Mouse (Mus musculus): ENCODE data around the gene Uox. TPM values are rescaled to one million over a fixed set of nuclear protein-coding genes. Genes with fewer than 3 reads are reported as not detected.

Gene Uox
- total RNA-seq, 2 experiments from 2014 or later, result 0.45 TPM; not detected in 1

DNA sequence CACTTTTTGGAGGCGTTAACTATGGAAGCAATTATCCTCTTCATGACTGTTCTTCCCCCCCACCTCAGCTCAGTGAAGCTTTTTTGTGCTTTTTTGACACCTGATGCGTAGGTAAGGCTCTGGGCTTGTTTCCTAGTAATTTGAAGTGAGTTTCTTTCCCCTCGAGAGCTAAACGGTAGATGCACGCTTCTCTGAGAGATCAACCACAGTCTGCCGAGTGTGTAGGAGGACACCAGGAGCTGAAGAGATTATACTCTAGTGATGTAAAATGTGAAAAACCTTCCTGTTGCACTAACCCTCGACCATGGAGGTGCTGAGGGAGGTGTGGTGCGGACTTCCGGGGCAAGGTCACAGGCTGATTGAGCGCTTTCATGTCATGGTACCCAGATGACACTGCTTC, 49.9 kb downstream of the Uox start:
- peak in 1 of 2 experiments; percentile 49 for DNase-seq (ENCODE audit: low spot score in 2 of 2)

DNA sequence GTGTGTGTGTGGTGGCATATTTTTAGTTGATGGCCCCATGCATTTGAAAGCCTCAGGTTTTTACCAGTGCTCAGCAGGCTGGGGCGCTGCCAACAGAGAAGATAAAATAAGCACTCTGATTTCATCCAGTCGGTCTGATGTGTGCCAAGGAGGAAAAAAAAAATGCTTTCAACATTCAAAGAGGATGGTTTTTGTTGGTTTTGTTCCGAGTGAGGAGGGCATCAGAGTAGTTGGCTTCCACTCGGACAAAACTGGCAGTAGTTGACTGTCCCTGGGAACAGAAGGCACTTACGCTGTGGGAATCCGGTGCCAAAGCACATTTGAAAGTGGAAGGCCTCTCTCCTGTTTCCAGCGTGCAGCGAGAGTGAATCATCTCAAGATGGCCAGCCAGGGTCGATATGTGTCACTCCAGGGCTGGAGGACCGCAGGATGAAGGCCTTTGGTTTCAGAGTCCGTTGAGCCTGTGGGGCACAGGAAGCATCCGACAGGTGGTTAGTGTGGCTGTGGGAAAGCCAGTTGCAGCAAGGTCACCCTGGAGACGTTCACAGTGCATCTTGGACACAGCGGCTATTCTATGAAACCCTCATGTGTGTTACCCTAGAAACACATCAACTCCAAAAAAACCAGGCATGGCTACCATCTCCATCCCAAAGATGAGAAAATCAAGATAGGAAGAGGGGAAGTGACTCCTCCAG, 50.5 kb downstream of the Uox start:
- DNase-seq (ENCODE audit: low spot score in 2 of 2), result peak; percentile 62 to 85

DNA sequence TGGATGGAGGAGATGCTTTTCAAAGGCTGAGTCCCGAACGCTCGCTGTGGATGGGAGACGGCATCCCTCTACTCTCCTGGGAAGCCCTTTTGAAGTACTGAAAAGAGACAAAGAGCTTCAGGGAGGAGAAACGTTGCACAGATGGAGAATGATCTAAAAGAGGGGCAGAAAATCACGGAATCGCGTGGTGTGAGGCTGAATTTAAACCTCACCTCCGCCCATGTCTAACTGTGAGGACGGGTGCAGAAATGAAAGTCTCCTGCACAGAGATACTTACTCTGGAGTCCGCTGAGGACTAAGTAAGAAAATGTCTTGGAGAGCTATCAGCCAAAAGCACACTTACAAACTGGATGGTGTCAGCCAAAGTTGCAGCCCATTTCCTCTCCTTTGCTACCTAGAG, 51.7 kb downstream of the Uox start:
- no peak for DNase-seq (ENCODE audit: low spot score in 2 of 2)

GRCm38 (mm10) chr3:146625766-146626165, 55.5 kb downstream of the Uox start:
- peak in 1 of 2 experiments; percentile 26 for DNase-seq (ENCODE audit: low spot score in 2 of 2)

DNA sequence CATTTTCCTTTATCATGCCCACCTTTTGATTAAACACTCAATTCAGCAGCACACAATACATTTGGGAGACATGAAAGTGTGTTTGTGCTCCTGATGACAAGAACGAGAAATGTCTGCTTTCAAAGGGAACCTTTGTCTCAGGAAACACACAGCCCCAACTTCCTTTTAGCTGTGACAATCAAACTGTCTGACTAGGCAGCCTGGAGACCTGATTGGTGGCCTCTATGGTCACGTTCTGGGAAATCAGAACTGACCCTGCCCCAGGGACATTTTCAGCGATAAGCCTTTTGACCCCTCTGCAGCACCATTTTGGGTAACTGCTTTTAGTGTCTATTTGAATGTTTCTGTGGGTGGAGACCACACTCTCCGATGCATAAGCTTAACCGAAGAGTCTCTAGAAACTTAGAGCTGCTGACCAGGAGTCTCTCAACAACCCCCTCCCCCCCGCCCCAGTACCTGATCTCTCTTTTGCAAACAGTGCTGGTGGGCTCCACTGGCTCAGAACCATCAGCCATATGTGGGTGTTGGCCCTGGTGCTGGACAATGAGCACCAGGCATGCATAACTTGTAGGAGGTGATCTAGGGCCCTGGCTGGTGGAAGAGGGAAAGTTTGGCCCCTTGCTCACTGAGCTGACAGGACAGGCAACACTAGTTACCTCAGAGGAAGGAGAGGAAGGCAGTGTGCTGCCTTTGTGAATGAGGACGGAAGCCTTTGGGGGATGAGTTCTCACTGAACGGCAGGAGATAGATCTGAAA, 58.2 kb downstream of the Uox start:
- no peak for DNase-seq (ENCODE audit: low spot score in 2 of 2)

DNA sequence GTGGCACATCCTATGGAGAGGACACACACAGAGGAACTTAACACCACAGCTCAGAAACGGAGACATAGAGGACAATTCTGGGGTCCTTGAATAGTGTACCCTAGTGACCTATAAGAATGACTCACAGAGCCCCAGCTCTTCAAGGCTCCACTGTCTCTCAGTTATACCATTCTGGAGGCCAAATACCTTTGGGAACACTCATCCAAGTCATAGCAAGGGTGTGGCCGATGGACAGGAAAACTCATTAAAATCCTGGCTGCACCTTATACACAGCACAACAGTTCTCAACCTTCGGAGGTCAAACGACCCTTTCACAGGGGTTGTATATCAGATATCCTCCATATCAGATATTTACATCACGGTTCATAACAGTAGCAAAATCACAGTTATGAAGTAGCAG, 62.3 kb downstream of the Uox start:
- no peak for DNase-seq (ENCODE audit: low spot score in 2 of 2)

DNA sequence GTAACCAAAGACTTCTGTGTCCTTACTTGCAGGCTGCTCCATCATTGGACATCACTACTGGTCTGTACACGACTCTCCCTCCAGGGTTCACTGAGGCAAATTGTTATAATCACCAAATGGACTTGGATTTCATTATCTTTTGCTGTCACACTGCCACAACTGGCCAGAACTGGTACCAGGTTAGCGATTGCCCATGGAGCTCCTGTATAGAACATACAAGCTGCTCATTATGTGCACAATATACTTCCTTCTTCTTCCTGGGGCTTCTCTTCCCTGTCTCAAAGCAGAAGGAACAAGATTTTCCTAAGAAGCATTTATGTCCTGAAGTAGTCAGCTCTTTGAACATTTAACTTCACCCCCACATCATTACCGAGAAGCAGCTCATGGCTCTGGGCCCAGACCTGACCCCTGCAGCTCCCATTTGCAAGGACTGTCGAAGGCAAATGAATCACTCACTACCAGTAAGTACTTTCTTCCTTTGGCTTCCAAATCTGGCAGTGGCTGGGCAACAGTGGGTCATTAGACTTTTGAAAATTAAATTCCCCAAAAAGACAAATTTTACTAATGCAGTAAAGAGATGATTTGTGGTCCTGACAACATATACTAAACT, 71.7 kb downstream of the Uox start:
- DNase-seq (ENCODE audit: low spot score in 2 of 2), result no peak

DNA sequence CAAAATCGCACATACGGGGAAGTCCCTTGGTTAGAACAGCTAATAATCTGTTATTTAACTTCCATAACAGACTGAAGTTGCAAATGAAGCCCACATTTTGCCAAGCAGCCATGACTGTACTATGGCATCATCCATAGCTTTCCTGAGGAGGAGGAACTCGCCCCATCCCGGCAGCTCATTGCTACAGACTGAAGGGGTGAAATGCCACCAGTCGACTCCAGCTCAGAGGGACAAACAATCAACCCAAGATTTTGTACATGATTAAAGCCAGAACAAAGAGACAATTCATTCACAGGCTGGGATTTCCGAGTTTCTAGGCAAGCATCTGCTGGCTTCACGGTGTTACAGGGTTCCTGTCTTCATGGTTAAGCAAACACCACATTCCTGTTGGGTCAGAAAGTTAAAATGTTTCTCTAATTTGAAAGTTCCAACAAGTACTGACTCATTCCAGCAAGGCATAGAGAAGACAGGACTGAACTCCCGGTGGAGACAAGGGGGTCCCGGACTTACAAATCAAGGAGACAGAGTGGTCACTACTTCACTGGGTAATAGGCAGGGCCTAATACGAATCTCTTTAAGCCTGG, 79.2 kb downstream of the Uox start:
- DNase-seq (ENCODE audit: low spot score in 2 of 2), result no peak

DNA sequence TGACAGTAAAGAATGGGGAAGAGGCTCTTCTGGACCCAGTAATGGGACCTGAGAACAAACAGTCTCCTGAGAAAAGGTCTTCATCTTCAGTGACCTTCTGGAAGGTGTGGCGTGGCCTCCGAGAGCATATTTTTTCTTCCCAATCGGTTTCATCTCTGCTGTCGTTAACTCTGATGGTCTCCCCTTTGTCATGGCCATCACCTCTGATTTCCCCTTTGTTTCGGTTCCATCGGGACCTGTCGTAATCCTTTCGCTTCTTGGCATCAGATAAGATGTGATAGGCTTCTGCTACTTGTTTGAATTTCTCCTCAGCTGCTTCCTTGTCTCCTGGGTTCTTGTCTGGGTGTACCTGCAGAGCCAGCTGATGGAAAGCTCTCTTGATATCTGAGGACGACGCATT, 80.5 kb downstream of the Uox start:
- no peak for DNase-seq (ENCODE audit: low spot score in 2 of 2)

DNA sequence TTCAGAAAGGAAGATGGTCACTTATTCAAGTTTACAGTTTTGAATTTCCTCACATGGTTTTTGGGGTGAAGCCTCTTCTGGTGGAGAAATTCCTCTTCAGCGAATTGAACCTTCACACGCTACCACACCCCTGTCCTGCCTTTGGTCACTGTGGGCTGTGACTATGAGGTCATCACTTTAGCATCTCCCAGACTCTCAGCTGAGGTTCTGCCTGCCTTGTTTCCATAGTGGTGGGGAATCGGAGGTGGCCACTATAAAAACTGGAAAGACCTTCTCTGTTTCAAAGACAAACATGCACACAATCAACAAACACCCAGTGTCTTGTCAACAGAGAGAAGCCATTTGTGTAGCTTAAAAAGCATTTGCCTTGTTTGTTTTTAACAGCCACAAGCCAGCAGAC, 81.0 kb downstream of the Uox start, which contains the start of gene 4930503B20Rik:
Gene 4930503B20Rik, minus strand, starts transcription at position 101 of the 400 bp plus-strand sequence.
- DNase-seq (ENCODE audit: low spot score in 2 of 2), result no peak

DNA sequence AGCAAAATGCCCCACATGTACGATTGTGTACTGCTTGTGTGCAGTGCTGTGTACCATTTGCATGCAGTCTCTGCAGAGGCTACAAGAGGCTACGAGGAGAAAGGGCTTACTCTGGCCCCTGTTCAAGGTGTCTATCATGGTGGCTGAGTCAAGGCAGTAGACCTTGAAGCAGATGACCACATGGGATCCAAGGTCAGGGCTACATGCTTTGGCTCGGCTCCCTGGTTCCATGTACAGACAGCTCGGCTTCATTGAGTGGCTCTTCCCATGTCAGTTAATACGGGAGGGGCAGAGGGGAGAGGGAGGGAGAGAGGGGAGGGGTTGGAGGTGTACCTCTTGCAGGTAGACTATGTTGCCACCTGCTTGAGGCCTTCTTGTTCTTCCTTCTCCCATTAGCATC, 82.2 kb downstream of the Uox start:
- DNase-seq (ENCODE audit: low spot score in 2 of 2), result no peak

- no peak for DNase-seq (ENCODE audit: low spot score in 2 of 2)
These were observed 83.5 kb downstream of the Uox start for GRCm38 (mm10) chr3:146653692-146654091.

DNA sequence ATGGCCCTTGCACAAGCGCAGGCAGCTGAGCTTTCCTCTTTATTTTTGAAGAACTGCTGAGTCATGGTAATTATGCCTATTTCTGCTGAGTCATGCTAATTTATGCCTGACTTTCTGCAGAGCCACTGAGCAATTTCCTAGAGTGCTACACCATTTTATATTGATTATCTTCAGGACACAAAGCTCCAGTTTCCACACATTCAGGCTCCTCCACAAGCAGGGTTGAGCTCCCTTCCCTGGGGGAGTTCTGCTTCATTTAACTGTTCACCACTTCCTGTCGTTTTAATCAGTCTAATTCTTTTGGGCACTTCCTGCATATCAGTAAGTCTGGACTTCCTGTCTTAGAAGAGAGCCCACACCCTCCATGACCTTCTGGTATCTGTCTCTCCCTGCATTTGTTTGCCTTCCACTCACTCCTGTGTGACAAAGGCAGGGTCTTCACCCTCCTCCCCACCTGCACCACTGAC, 84.9 kb downstream of the Uox start:
- DNase-seq (ENCODE audit: low spot score in 2 of 2), result no peak

DNA sequence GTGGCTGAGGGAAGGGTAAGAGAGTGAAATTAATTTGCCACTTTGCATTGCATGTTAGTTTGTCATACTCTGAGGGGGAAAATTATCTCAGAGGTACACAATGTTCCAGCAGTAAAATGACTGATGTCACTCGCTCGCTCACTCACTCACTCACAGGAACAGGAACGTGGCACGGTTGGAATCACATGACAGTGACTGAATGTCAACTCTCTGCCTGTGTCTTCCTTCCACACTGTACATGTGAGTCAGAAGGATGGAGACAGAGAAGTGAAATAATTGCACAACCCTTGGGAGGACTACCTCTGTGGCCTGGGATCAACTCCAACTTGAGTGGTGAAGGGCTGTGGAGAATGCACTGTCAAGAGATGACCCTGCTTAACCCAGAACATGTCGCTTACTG, 87.2 kb downstream of the Uox start:
- DNase-seq (ENCODE audit: low spot score in 2 of 2), result peak in 1 of 2 experiments; percentile 32

DNA sequence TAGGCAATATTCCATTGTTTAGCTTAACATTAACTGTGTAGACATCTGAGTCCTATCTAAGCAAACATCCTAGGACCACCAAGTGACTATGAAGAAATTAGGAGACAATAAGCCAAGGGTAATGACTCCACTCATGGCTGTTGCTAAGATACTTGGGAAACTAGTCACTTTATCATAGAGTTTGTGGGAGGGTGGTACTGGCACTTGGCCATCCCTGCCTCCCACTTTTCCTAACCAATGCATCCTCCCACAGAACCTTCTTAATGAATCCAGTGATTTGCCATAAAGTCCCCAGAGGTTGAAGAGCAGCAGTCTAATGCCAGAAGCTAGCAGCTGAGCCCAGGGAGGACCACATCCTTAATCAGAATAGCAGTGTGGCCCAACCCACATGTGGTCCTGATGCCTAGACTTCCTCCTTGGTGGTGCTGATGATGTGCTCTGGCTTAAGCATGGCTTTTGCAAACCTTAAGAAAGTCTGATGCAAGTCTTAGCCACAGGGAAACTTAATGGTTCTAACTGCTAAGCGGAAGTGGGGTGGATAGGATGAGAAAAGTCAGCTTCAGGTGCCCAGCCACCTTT, 87.9 kb downstream of the Uox start:
- peak; percentile 22 to 59 for DNase-seq (ENCODE audit: low spot score in 2 of 2)

- no peak for DNase-seq (ENCODE audit: low spot score in 2 of 2)
These were observed 89.1 kb downstream of the Uox start for GRCm38 (mm10) chr3:146659321-146659720.

GRCm38 (mm10) chr3:146661001-146661400, 90.8 kb downstream of the Uox start:
- DNase-seq (ENCODE audit: low spot score in 2 of 2), result peak in 1 of 2 experiments; percentile 51

DNA sequence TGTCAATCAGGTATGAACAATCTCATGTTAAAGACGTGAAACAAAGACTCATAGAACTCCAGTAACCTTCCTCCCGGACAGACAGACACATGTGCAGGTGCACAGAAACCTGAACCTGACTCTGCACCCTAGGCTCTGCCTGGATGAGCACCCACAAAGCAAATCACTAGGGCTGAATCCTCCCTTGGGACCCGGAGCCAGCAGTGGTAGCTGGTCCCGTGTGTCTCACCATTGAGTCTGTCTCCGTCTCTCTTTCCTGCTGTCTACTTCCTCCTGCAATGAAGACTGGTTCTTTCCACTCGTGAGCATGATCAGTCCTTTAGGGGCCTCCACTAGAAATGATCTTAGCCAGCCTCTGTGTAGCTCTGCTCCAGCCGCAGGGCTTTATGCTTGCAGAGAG, 91.7 kb downstream of the Uox start:
- no peak for DNase-seq (ENCODE audit: low spot score in 2 of 2)

DNA sequence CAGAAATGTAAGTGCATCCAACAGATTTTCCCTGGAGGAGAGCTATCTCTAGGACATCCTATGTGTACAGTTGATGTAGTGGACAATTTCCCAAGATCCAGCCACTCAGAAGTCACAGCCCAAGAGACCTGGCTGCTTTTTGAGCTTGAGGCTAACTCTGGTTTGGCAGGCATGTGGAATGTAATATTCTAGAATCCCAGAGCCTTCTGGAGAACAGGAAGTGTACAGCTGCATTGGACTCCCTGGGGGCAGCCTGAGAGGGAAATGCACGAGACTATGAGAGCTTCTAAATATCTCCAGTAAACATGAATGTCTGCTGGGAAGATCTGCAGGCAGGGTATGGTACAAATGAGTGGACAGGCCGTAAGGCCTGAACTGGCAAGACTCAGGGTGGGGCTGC, 100.9 kb downstream of the Uox start:
- no peak for DNase-seq (ENCODE audit: low spot score in 2 of 2)

DNA sequence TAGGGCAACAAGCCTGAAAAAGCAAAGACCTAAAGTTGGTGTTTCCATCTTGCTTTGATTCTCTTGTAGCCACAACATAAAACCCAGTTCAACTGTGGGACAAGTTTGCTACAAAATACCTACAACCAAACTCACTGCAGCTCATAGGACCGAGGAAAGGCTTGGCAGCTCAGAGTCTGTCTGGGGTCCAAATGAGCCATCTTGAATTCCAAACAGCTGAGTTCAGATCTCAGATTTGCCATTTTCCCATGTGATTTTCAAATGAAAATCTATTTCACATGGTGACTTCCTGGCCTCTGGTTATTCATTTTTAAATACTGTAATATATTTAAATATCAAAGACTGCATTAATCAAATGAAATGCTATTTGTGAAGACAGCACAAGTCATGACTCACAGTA, 104.9 kb downstream of the Uox start:
- DNase-seq (ENCODE audit: low spot score in 2 of 2), result no peak

GRCm38 (mm10) chr3:146676193-146676592, 106.0 kb downstream of the Uox start:
- no peak for DNase-seq (ENCODE audit: low spot score in 2 of 2)

All from layer of hippocampus, adult 18-20 months (tissue).